27 mouse cellular contexts compared by ENCODE assay signal in genomic region chr5:107317141-107317540, GRCm38 (mm10).
"Had no signal": no experiment of that assay in that cellular context is flagged by ENCODE, and none has a peak within 500 bp of the region (broad histone marks: within the 10 kb centered on the region; RNA-seq: fewer than 3 reads in every experiment).

No protein-coding gene starts in this region.

- H3K4me1 ChIP-seq: hindbrain, embryonic 13.5 days; hindbrain, embryonic 15.5 days; kidney, embryonic 15.5 days; limb, embryonic 15.5 days; liver, embryonic 12.5 days had no signal

- DNase-seq: gastrocnemius, adult 2 months; gastrocnemius, postnatal 10 days; gastrocnemius, postnatal 36 days; heart, adult 2 months; heart, postnatal 14 days; heart, postnatal 36 days; kidney, adult 11 months; kidney, adult 2 months; kidney, adult 9 months; kidney, postnatal 14 days; kidney, postnatal 36 days; layer of hippocampus, adult 9-11 months; layer of hippocampus, postnatal 36 days; left cerebral cortex, postnatal 4 days had no signal

- H3K36me3 ChIP-seq: heart, embryonic 13.5 days; heart, embryonic 15.5 days; hindbrain, embryonic 13.5 days; hindbrain, embryonic 15.5 days; kidney, embryonic 15.5 days; limb, embryonic 13.5 days; limb, embryonic 15.5 days; liver, embryonic 12.5 days had no signal

- H3K4me2 ChIP-seq: heart, embryonic 11.5 days; heart, embryonic 13.5 days; heart, embryonic 15.5 days; hindbrain, embryonic 13.5 days; hindbrain, embryonic 15.5 days; kidney, embryonic 15.5 days; limb, embryonic 13.5 days; limb, embryonic 15.5 days; liver, embryonic 12.5 days had no signal

- H3K27ac ChIP-seq: gastrocnemius, adult 2 months; heart, adult 2 months; heart, embryonic 13.5 days; heart, embryonic 15.5 days; hindbrain, embryonic 13.5 days; hindbrain, embryonic 15.5 days; hindbrain, postnatal 0 days; kidney, embryonic 15.5 days; kidney, postnatal 0 days; limb, embryonic 13.5 days; limb, embryonic 15.5 days; liver, embryonic 12.5 days; liver, embryonic 14.5 days had no signal

- H3K4me3 ChIP-seq: gastrocnemius, adult 2 months; heart, adult 2 months; heart, embryonic 13.5 days; heart, embryonic 15.5 days; hindbrain, embryonic 13.5 days; hindbrain, embryonic 15.5 days; kidney, embryonic 15.5 days; limb, embryonic 13.5 days; limb, embryonic 15.5 days; liver, embryonic 12.5 days had no signal

- H3K9ac ChIP-seq: heart, embryonic 13.5 days; heart, embryonic 15.5 days; hindbrain, embryonic 13.5 days; hindbrain, embryonic 15.5 days; kidney, embryonic 15.5 days; limb, embryonic 13.5 days; limb, embryonic 15.5 days; liver, embryonic 12.5 days; liver, embryonic 14.5 days had no signal

- H3K27me3 ChIP-seq: heart, embryonic 13.5 days; heart, embryonic 15.5 days; hindbrain, embryonic 13.5 days; hindbrain, embryonic 15.5 days; kidney, embryonic 15.5 days; limb, embryonic 13.5 days; limb, embryonic 15.5 days; liver, embryonic 12.5 days had no signal

- ATAC-seq: hindbrain, postnatal 0 days; intestine, embryonic 16.5 days; liver, embryonic 12.5 days had no signal

- H3K9me3 ChIP-seq: heart, embryonic 13.5 days; heart, embryonic 15.5 days; hindbrain, embryonic 13.5 days; hindbrain, embryonic 15.5 days; kidney, embryonic 15.5 days; limb, embryonic 13.5 days; limb, embryonic 15.5 days; liver, embryonic 12.5 days had no signal
